Mouse (Mus musculus) midbrain, postnatal 0 days (tissue): ENCODE data around the gene Ccdc38. TPM values are rescaled to one million over a fixed set of nuclear protein-coding genes. Genes with fewer than 3 reads are reported as not detected.
A peak's percentile ranks its signal among the peaks of the same experiment; 100 is the strongest.

ENCODE experiments used
- ATAC-seq: fragments of 200-750 bp; cut with Nextera tagmentation; 2 replicates; pipeline ENCODE4 v1.8.0; 2017; ENCODE audit warnings: moderate number of reproducible peaks, mild to moderate bottlenecking, moderate TSS enrichment, moderate library complexity; ENCODE audit not compliant: low FRiP score
- DNase-seq: peaks from one replicate; pipeline ENCODE4 v3.0.0-alpha.2; 2015; ENCODE audit warnings: low spot score
- H3K27ac ChIP-seq: fragments of 300-500 bp; sonication (generic); 2 replicates; pipeline ENCODE4 v1.5.1; 2014; ENCODE audit warnings: low read depth, mild to moderate bottlenecking, low read length, mixed read lengths
- H3K27me3 ChIP-seq: fragments of 300-500 bp; sonication (generic); 2 replicates; pipeline ENCODE4 v1.6.1; 2014; ENCODE audit warnings: low read length, control low read depth, mixed read lengths; ENCODE audit not compliant: insufficient read depth
- H3K36me3 ChIP-seq: fragments of 300-500 bp; sonication (generic); 2 replicates; pipeline ENCODE4 v1.6.1; 2014; ENCODE audit warnings: low read length, control low read depth, mixed read lengths; ENCODE audit not compliant: insufficient read depth
- H3K4me1 ChIP-seq: fragments of 300-500 bp; sonication (generic); 2 replicates; pipeline ENCODE4 v1.6.1; 2014; ENCODE audit warnings: mild to moderate bottlenecking, control low read depth, antibody characterized with exemption, low read length, mixed read lengths; ENCODE audit not compliant: insufficient read depth
- H3K4me2 ChIP-seq: fragments of 300-500 bp; sonication (generic); 2 replicates; pipeline ENCODE4 v1.6.1; 2014; ENCODE audit warnings: low read depth, mild to moderate bottlenecking, low read length, mixed read lengths; ENCODE audit not compliant: poor library complexity, severe bottlenecking
- H3K4me3 ChIP-seq: fragments of 300-500 bp; sonication (generic); 2 replicates; pipeline ENCODE4 v1.5.1; 2014; ENCODE audit warnings: low read depth, mild to moderate bottlenecking, low read length, moderate library complexity
- H3K9ac ChIP-seq: fragments of 300-500 bp; sonication (generic); replicated peaks from 2 replicates; pipeline ENCODE4 v1.6.1; 2014; ENCODE audit warnings: mild to moderate bottlenecking, low read length, moderate library complexity, mixed read lengths; ENCODE audit not compliant: poor library complexity, severe bottlenecking
- H3K9me3 ChIP-seq: fragments of 300-500 bp; sonication (generic); 2 replicates; pipeline ENCODE4 v1.6.1; 2016; ENCODE audit warnings: low read length, control low read depth
- CTCF ChIP-seq: IDR thresholded peaks from 2 replicates; pipeline ENCODE4 v1.5.1; 2016; ENCODE audit warnings: antibody characterized with exemption, mild to moderate bottlenecking
- WGBS: fragments of 180-500 bp; shearing (Covaris S2); extraction: QIAGEN DNeasy Blood & Tissue Kit; methylation state at CpG from one replicate; pipeline ENCODE4 v1.1.7; 2014; 5-methylcytosine and 5-hydroxymethylcytosine counted together
- polyA plus RNA-seq: library from polyadenylated mRNA; unstranded; fragments of >200 nt; fragmentation: Nextera tagmentation; extraction: Ambion mirVana; gene quantifications from 2 replicates; pipeline ENCODE4 v1.2.1, GENCODE M21; 2015
- total RNA-seq: library from RNA; depleted of rRNA; stranded (reverse); fragments of >200 nt; gene quantifications from 2 replicates; pipeline ENCODE4 v1.2.3, GENCODE M21; 2014

The Ccdc38 gene
- total and polyA plus RNA-seq, 2 experiments from 2014 or later = 0.52 to 4.4 TPM

DNA sequence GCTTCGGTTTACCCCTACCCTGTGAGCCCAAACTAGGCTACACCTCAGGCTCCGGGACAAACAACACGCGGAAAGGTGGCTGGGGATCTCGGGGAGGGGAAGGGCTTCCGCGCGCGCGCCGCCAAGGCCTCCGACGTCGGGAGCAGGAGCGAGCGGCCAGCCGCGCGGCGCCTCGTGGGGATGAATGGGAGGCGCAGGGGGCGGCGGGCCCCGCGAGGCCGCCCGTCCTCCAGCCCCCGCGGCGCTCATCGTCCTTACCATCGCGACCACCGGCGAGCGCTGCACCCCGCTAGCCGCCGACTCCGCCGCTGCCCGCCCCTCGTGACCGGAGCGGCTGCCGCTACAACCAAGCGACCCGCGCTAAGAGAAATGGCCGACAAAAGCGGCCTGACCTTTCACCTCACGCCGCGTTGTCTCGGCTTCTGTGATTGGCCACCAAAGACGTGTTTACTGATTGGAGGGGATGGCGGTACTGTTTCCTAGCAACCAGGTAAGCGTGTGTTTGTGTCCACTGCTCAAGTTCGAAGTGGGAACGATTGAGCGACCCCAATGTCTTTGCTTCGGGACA is 48.9 kb downstream of the Ccdc38 start, which contains the start of gene Snrpf:
Gene Snrpf (minus strand): TSS at position 426 of the 568 bp plus-strand sequence.
- Histone ChIP-seq H3K27ac (peak within 1 kb of the TSS; percentile 82), H3K27me3 (no peaks in the 10 kb centered on the region), H3K9ac (peak within 1 kb of the TSS; percentile 84), H3K9me3 (no peaks in the 10 kb centered on the region), H3K4me3 (peak within 1 kb of the TSS; percentile 79), H3K36me3 (0 out of 2 replicates have a peak, but pooled peaks cover 3% of the 10 kb centered on the region), H3K4me1 (peaks cover 7% of the 10 kb centered on the region; the same call in 1 of the 2 replicates), H3K4me2 (peak within 1 kb of the TSS; percentile 84)
- no peak for TF ChIP-seq CTCF
- WGBS = 3% methylated on average over 46 of the region's 63 CpGs
- DNase-seq = peak; percentile 97
- ATAC-seq = peak; percentile 89

DNA sequence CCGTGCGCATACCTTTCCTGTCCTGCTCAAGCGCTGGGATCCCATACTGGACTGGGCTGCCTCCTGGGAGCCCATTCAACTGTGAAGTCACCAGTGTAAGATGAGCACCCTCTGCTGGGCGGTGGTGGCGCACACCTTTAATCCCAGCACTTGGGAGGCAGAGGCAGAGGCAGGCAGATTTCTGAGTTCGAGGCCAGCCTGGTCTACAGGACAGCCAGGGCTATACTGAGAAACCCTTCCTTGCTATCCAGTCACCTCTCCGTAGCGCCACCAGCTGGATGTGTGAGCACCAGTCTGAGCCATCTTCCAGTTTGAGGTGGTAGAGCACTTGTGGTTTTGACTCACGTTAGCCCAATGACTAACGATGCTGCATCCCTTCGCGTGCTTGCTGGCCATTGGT is 52.0 kb downstream of the Ccdc38 start:
- no peak for ATAC-seq
- no peak overlapping the region for H3K4me2 ChIP-seq
- no peak overlapping the region for H3K9ac ChIP-seq
- H3K4me3 ChIP-seq = no peak overlapping the region
- 64% methylated on average over 12 of the region's 12 CpGs for WGBS
- H3K4me1 ChIP-seq = peaks cover 7% of the 10 kb centered on the region; the same call in 1 of the 2 replicates
- H3K27ac ChIP-seq = no peak overlapping the region
- peak; percentile 35; the same call in 1 of the 2 replicates for TF ChIP-seq CTCF
- H3K36me3 ChIP-seq = no peaks in the 10 kb centered on the region
- no peak for DNase-seq
- no peaks in the 10 kb centered on the region for H3K9me3 ChIP-seq
- no peaks in the 10 kb centered on the region for H3K27me3 ChIP-seq

DNA sequence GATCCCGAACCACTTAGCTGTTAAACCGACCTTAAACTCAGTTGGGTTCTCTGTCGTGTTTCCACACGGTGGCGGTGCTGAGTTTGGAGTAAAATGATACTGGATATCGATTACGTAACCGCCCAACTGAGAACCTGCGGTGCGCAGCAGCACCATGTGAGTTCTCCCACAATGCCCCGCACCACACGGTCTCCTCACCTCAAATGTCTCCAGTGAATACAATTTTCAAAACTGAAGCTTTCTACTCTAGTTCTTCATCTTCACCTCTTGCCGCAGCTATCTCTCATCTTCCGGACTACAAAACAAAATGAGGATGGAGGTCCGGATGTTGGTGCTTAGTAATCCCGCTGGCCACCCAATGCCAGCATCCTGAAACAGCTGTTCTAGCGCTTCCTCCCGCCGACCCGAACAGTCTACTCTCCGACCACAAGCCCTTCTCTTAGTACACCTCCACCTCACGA is 53.6 kb downstream of the Ccdc38 start:
- no peaks in the 10 kb centered on the region for H3K27me3 ChIP-seq
- H3K4me3 ChIP-seq = peak overlapping the region; percentile 41
- WGBS = 2% methylated on average over 22 of the region's 22 CpGs
- DNase-seq (peak; percentile 95), ATAC-seq (peak; percentile 72)
- H3K36me3 ChIP-seq = no peaks in the 10 kb centered on the region
- H3K9ac ChIP-seq = peak overlapping the region; percentile 60
- peak; percentile 88 for TF ChIP-seq CTCF
- peak overlapping the region; percentile 57 for H3K27ac ChIP-seq
- no peaks in the 10 kb centered on the region for H3K9me3 ChIP-seq
- no peaks in the 10 kb centered on the region; the same call in 1 of the 2 replicates for H3K4me1 ChIP-seq
- H3K4me2 ChIP-seq = peak overlapping the region; percentile 71

GRCm38 (mm10) chr10:93595831-93596230 is 55.4 kb downstream of the Ccdc38 start:
- no peak for TF ChIP-seq CTCF
- Histone ChIP-seq H3K9me3 (no peaks in the 10 kb centered on the region), H3K4me2 (no peak overlapping the region), H3K27me3 (no peaks in the 10 kb centered on the region), H3K4me3 (no peak overlapping the region), H3K9ac (no peak overlapping the region), H3K4me1 (no peaks in the 10 kb centered on the region), H3K27ac (no peak overlapping the region), H3K36me3 (no peaks in the 10 kb centered on the region)
- DNase-seq (no peak), ATAC-seq (no peak)
- 80% methylated on average over 4 of the region's 4 CpGs for WGBS

GRCm38 (mm10) chr10:93596641-93597040 is 56.2 kb downstream of the Ccdc38 start:
- no peak overlapping the region for H3K9ac ChIP-seq
- no peaks in the 10 kb centered on the region for H3K36me3 ChIP-seq
- H3K4me2 ChIP-seq = no peak overlapping the region
- H3K9me3 ChIP-seq = no peaks in the 10 kb centered on the region
- ATAC-seq = no peak
- 83% methylated on average over 3 of the region's 3 CpGs for WGBS
- H3K4me3 ChIP-seq = no peak overlapping the region
- no peak for TF ChIP-seq CTCF
- H3K27me3 ChIP-seq = no peaks in the 10 kb centered on the region
- H3K4me1 ChIP-seq = no peaks in the 10 kb centered on the region
- DNase-seq = no peak
- no peak overlapping the region for H3K27ac ChIP-seq

DNA sequence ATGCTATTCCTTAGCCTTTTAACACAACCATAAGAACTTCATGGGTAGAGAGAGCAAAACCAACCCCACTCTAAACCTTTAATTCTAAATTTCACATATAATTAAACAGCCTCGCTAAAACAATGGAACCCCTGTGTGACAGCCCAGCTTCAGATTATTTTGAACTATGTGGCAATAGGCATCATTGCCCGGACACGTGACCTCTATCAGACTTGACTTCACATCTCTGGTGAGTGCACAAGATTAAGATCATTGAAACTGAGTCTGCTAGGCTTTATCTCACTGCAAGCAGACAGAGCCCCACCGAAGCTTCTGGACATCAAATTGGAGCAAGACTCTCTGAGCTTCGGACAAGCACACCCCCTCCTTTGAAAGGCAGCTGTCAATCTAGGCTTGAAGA is 61.9 kb downstream of the Ccdc38 start:
- Histone ChIP-seq H3K36me3 (no peaks in the 10 kb centered on the region), H3K4me2 (no peak overlapping the region), H3K9ac (no peak overlapping the region), H3K9me3 (no peaks in the 10 kb centered on the region), H3K27ac (no peak overlapping the region), H3K27me3 (no peaks in the 10 kb centered on the region), H3K4me1 (no peaks in the 10 kb centered on the region), H3K4me3 (no peak overlapping the region)
- ATAC-seq (no peak), DNase-seq (no peak)
- 68% methylated on average over 5 of the region's 5 CpGs for WGBS
- no peak for TF ChIP-seq CTCF
